Mouse (Mus musculus) stomach, postnatal 0 days (tissue): Measurements from ENCODE around the gene Appl1. TPM values are rescaled to one million over a fixed set of nuclear protein-coding genes. Genes with fewer than 3 reads are reported as not detected.

Source experiments
- ATAC-seq: fragments of 200-750 bp; cut with Nextera tagmentation; 2 replicates; pipeline ENCODE4 v1.8.0; 2017; ENCODE audit not compliant: low FRiP score, low TSS enrichment
- DNase-seq: peaks from one replicate; pipeline ENCODE4 v3.0.0-alpha.2; 2016; ENCODE audit warnings: low spot score
- H3K27ac ChIP-seq: fragments of 300-500 bp; sonication (generic); replicated peaks from 2 replicates; pipeline ENCODE4 v1.5.1; 2014; ENCODE audit warnings: mild to moderate bottlenecking, control low read depth
- H3K27me3 ChIP-seq: fragments of 300-500 bp; sonication (generic); 2 replicates; pipeline ENCODE4 v1.6.1; 2014; ENCODE audit warnings: low read length; ENCODE audit not compliant: control insufficient read depth, insufficient read depth
- H3K36me3 ChIP-seq: fragments of 300-500 bp; sonication (generic); 2 replicates; pipeline ENCODE4 v1.6.1; 2014; ENCODE audit warnings: low read length, mixed read lengths; ENCODE audit not compliant: control insufficient read depth, insufficient read depth
- H3K4me1 ChIP-seq: fragments of 300-500 bp; sonication (generic); replicated peaks from 2 replicates; pipeline ENCODE4 v1.6.1; 2014; ENCODE audit warnings: antibody characterized with exemption; ENCODE audit not compliant: control insufficient read depth, insufficient read depth
- H3K4me2 ChIP-seq: fragments of 300-500 bp; sonication (generic); replicated peaks from 2 replicates; pipeline ENCODE4 v1.6.1; 2014; ENCODE audit warnings: low read depth, mild to moderate bottlenecking, control low read depth, moderate library complexity
- H3K4me3 ChIP-seq: fragments of 300-500 bp; sonication (generic); 2 replicates; pipeline ENCODE4 v1.5.1; 2014; ENCODE audit warnings: low read depth, low read length, control low read depth
- H3K9ac ChIP-seq: fragments of 300-500 bp; sonication (generic); 2 replicates; pipeline ENCODE4 v1.6.1; 2014; ENCODE audit warnings: mild to moderate bottlenecking, low read length, control low read depth, mixed read lengths
- H3K9me3 ChIP-seq: fragments of 300-500 bp; sonication (generic); 2 replicates; pipeline ENCODE4 v1.6.1; 2016; ENCODE audit warnings: low read length; ENCODE audit not compliant: control insufficient read depth
- CTCF ChIP-seq: IDR thresholded peaks from 2 replicates; pipeline ENCODE4 v1.5.1; 2016; ENCODE audit warnings: antibody characterized with exemption, low read depth, mild to moderate bottlenecking, moderate library complexity
- EP300 ChIP-seq: optimal IDR thresholded peaks from 2 replicates; pipeline ENCODE3; 2016; ENCODE audit warnings: antibody characterized with exemption
- WGBS: fragments of 180-500 bp; shearing (Covaris S2); extraction: QIAGEN DNeasy Blood & Tissue Kit; methylation state at CpG from one replicate; pipeline ENCODE4 v1.1.7; 2014; 5-methylcytosine and 5-hydroxymethylcytosine counted together
- polyA plus RNA-seq: library from polyadenylated mRNA; unstranded; fragments of >200 nt; fragmentation: Nextera tagmentation; extraction: Ambion mirVana; gene quantifications from 2 replicates; pipeline ENCODE4 v1.2.1, GENCODE M21; 2015

Appl1 gene
- 22.0 and 25.5 TPM in 2 replicates for polyA plus RNA-seq

- ATAC-seq (no peak), DNase-seq (no peak)
- peak within 1 kb of the TSS; percentile 95 for H3K4me3 ChIP-seq
- H3K27me3 ChIP-seq: no peaks in the 10 kb centered on the region
- H3K9ac ChIP-seq: peak within 1 kb of the TSS; percentile 98
- WGBS: 32% methylated on average over 10 of the region's 10 CpGs
- no peaks in the 10 kb centered on the region for H3K36me3 ChIP-seq
- no peaks in the 10 kb centered on the region for H3K4me1 ChIP-seq
- H3K9me3 ChIP-seq: no peaks in the 10 kb centered on the region
- TF ChIP-seq CTCF (no peak), EP300 (no peak)
- peak within 1 kb of the TSS; percentile 68 for H3K4me2 ChIP-seq
- peak within 1 kb of the TSS; percentile 94 for H3K27ac ChIP-seq
Measured at GRCm38 (mm10) chr14:26971106-26971789, at the start of gene Appl1. Gene Appl1 (minus strand): TSS chr14:26971232.

- no peaks in the 10 kb centered on the region for H3K36me3 ChIP-seq
- no peak for TF ChIP-seq EP300
- no peak for TF ChIP-seq CTCF
- ATAC-seq: 0 out of 2 replicates have a peak, but pooled peaks have one; percentile 24
- H3K27me3 ChIP-seq: no peaks in the 10 kb centered on the region
- no peaks in the 10 kb centered on the region for H3K4me1 ChIP-seq
- no peak overlapping the region for H3K4me3 ChIP-seq
- no peak for DNase-seq
- no peak overlapping the region for H3K4me2 ChIP-seq
- H3K9ac ChIP-seq: no peak overlapping the region
- H3K9me3 ChIP-seq: no peaks in the 10 kb centered on the region
- no peak overlapping the region for H3K27ac ChIP-seq
- 43% methylated on average over 14 of the region's 14 CpGs for WGBS
Measured at GRCm38 (mm10) chr14:27019850-27020249, 48.8 kb upstream of the Appl1 start.

- TF ChIP-seq EP300 (no peak), CTCF (no peak)
- H3K36me3 ChIP-seq: no peaks in the 10 kb centered on the region
- H3K9me3 ChIP-seq: no peaks in the 10 kb centered on the region
- no peak overlapping the region for H3K4me2 ChIP-seq
- no peaks in the 10 kb centered on the region for H3K4me1 ChIP-seq
- no peak overlapping the region for H3K4me3 ChIP-seq
- no peak for ATAC-seq
- H3K9ac ChIP-seq: no peak overlapping the region
- no peaks in the 10 kb centered on the region for H3K27me3 ChIP-seq
- WGBS: 92% methylated on average over 2 of the region's 2 CpGs
- no peak for DNase-seq
- H3K27ac ChIP-seq: no peak overlapping the region
Measured at GRCm38 (mm10) chr14:27017936-27018335, 46.9 kb upstream of the Appl1 start.

GRCm38 (mm10) chr14:27013658-27014057 is 42.6 kb upstream of the Appl1 start:
- no peaks in the 10 kb centered on the region for H3K27me3 ChIP-seq
- H3K27ac ChIP-seq: no peak overlapping the region
- no peak overlapping the region for H3K4me3 ChIP-seq
- no peak overlapping the region for H3K9ac ChIP-seq
- no peaks in the 10 kb centered on the region for H3K36me3 ChIP-seq
- no peaks in the 10 kb centered on the region for H3K9me3 ChIP-seq
- no peak for ATAC-seq
- 41% methylated on average over 4 of the region's 4 CpGs for WGBS
- no peak for DNase-seq
- H3K4me1 ChIP-seq: no peaks in the 10 kb centered on the region
- TF ChIP-seq EP300 (no peak), CTCF (no peak)
- H3K4me2 ChIP-seq: no peak overlapping the region

GRCm38 (mm10) chr14:27011561-27011960 is 40.5 kb upstream of the Appl1 start:
- no peak overlapping the region for H3K4me2 ChIP-seq
- ATAC-seq (no peak), DNase-seq (no peak)
- no peaks in the 10 kb centered on the region for H3K27me3 ChIP-seq
- H3K9ac ChIP-seq: no peak overlapping the region
- TF ChIP-seq EP300: no peak
- TF ChIP-seq CTCF: 0 out of 2 replicates have a peak, but pooled peaks have one; percentile 8
- H3K9me3 ChIP-seq: no peaks in the 10 kb centered on the region
- H3K4me1 ChIP-seq: no peaks in the 10 kb centered on the region
- H3K36me3 ChIP-seq: no peaks in the 10 kb centered on the region
- no peak overlapping the region for H3K4me3 ChIP-seq
- WGBS: 82% methylated on average over 5 of the region's 5 CpGs
- H3K27ac ChIP-seq: no peak overlapping the region

- WGBS: 40% methylated on average over 6 of the region's 6 CpGs
- Histone ChIP-seq H3K4me2 (no peak overlapping the region), H3K9ac (no peak overlapping the region), H3K36me3 (no peaks in the 10 kb centered on the region), H3K27ac (no peak overlapping the region), H3K9me3 (no peaks in the 10 kb centered on the region), H3K4me1 (no peaks in the 10 kb centered on the region), H3K4me3 (no peak overlapping the region), H3K27me3 (no peaks in the 10 kb centered on the region)
- DNase-seq: no peak
- no peak for ATAC-seq
- TF ChIP-seq EP300: no peak
- no peak for TF ChIP-seq CTCF
Measured at GRCm38 (mm10) chr14:27005937-27006336, 34.9 kb upstream of the Appl1 start.
